In genomic region chr14:25454066-25454760, GRCm38 (mm10) we compare ENCODE assay signal across 11 mouse cellular contexts. TPM values are rescaled to one million over a fixed set of nuclear protein-coding genes. Genes with fewer than 3 reads are reported as not detected.
DNase-seq lines count a peak whose midpoint lies in the region; ATAC-seq and TF ChIP-seq lines count a peak whose summit lies in the region.
"Had no signal": no experiment of that assay in that cellular context is flagged by ENCODE, and none has a peak within 500 bp of the region (broad histone marks: within the 10 kb centered on the region; RNA-seq: fewer than 3 reads in every experiment).

No protein-coding gene starts in this region.

- H3K27me3 ChIP-seq in megakaryocyte, embryonic 14.5 days (replicated peaks) = peaks cover 32% of the 10 kb centered on the region
- H3K27me3 ChIP-seq in intestine, postnatal 0 days (replicated peaks; ENCODE audit: control insufficient read depth, insufficient read depth, low read length) = no peaks in the 10 kb centered on the region
- no peaks in the 10 kb centered on the region for H3K27me3 ChIP-seq in liver, postnatal 0 days (ENCODE audit: insufficient read depth, low read length)
- H3K27me3 ChIP-seq: midbrain, embryonic 12.5 days had no signal

- H3K4me1 ChIP-seq in megakaryocyte, embryonic 14.5 days = peaks cover 71% of the 10 kb centered on the region
- peaks cover 13% of the 10 kb centered on the region; the same call in 1 of the 2 replicates for H3K4me1 ChIP-seq in intestine, postnatal 0 days (replicated peaks; ENCODE audit: control insufficient read depth, insufficient read depth, low read length)
- peaks cover 31% of the 10 kb centered on the region for H3K4me1 ChIP-seq in liver, postnatal 0 days (ENCODE audit: insufficient read depth)

- H3K9me3 ChIP-seq in megakaryocyte, embryonic 14.5 days = no peaks in the 10 kb centered on the region
- no peaks in the 10 kb centered on the region for H3K9me3 ChIP-seq in intestine, postnatal 0 days (ENCODE audit: control insufficient read depth)
- no peaks in the 10 kb centered on the region for H3K9me3 ChIP-seq in liver, postnatal 0 days (ENCODE audit: low read length)
- H3K9me3 ChIP-seq: hindbrain, embryonic 13.5 days; midbrain, embryonic 12.5 days had no signal

- H3K9ac ChIP-seq in intestine, postnatal 0 days (ENCODE audit: low read depth, low read length) = no peak overlapping the region
- H3K9ac ChIP-seq in liver, postnatal 0 days (replicated peaks) = no peak overlapping the region
- H3K9ac ChIP-seq: hindbrain, embryonic 13.5 days; midbrain, embryonic 12.5 days had no signal

- no peak overlapping the region for H3K27ac ChIP-seq in intestine, postnatal 0 days (ENCODE audit: low read depth, low read length)
- H3K27ac ChIP-seq in liver, postnatal 0 days (ENCODE audit: low read depth) = no peak overlapping the region
- H3K27ac ChIP-seq: hindbrain, embryonic 13.5 days; midbrain, embryonic 12.5 days had no signal

- TF ChIP-seq CTCF in intestine, postnatal 0 days (IDR thresholded peaks at IDR 0.05; ENCODE audit: low read depth) = peak; percentile 47
- TF ChIP-seq CTCF in liver, postnatal 0 days (IDR thresholded peaks at IDR 0.05; ENCODE audit: low read depth) = no peak

- 49% methylated on average over 12 of the region's 12 CpGs for WGBS in intestine, postnatal 0 days
- WGBS in liver, postnatal 0 days (ENCODE audit: insufficient replicate concordance) = 69% methylated on average over 12 of the region's 12 CpGs

- no peaks in the 10 kb centered on the region for H3K36me3 ChIP-seq in megakaryocyte, embryonic 14.5 days (replicated peaks; ENCODE audit: low read length)
- no peaks in the 10 kb centered on the region for H3K36me3 ChIP-seq in intestine, postnatal 0 days (ENCODE audit: control insufficient read depth, insufficient read depth)
- H3K36me3 ChIP-seq in liver, postnatal 0 days (replicated peaks; ENCODE audit: insufficient read depth, low read length) = no peaks in the 10 kb centered on the region
- H3K36me3 ChIP-seq: hindbrain, embryonic 13.5 days; midbrain, embryonic 12.5 days had no signal

- peak overlapping the region; percentile 34 for H3K4me3 ChIP-seq in megakaryocyte, embryonic 14.5 days (replicated peaks)
- no peak overlapping the region for H3K4me3 ChIP-seq in intestine, postnatal 0 days (ENCODE audit: low read depth, low read length)
- no peak overlapping the region for H3K4me3 ChIP-seq in liver, postnatal 0 days (ENCODE audit: low read depth, low read length)
- H3K4me3 ChIP-seq: hindbrain, embryonic 13.5 days; midbrain, embryonic 12.5 days had no signal

- no peak for TF ChIP-seq EP300 in liver, postnatal 0 days (IDR thresholded peaks at IDR 0.05; ENCODE audit: low read depth)

- no peak for ATAC-seq in megakaryocyte, adult 5-6 weeks (ENCODE audit: poor library complexity, severe bottlenecking)
- ATAC-seq in intestine, postnatal 0 days = peak; percentile 17; the same call in 1 of the 2 replicates
- ATAC-seq in liver, postnatal 0 days = no peak

- DNase-seq in adrenal gland, postnatal 14 days = peak; percentile 44
- DNase-seq in adrenal gland, postnatal 10 days = no peak
- peak; percentile 80 for DNase-seq in thymus, postnatal 25 days
- DNase-seq in liver, postnatal 0 days = no peak
- DNase-seq in spleen, postnatal 4 days (ENCODE audit: low spot score in 2 of 2) = no peak
- DNase-seq: embryo, embryonic 11 days had no signal

- H3K4me2 ChIP-seq in intestine, postnatal 0 days (replicated peaks; ENCODE audit: low read depth) = no peak overlapping the region
- no peak overlapping the region for H3K4me2 ChIP-seq in liver, postnatal 0 days (ENCODE audit: low read depth, low read length)
- H3K4me2 ChIP-seq: hindbrain, embryonic 13.5 days; midbrain, embryonic 12.5 days had no signal

RNA-seq across cellular contexts. Expression of gene Zmiz1, which starts 4.8 kb away (rescaled TPM):
- total RNA-seq in adrenal gland, postnatal 14 days (2021) = 96.4 and 96.9 TPM in 2 replicates
- 10 to 100 TPM; 63.8 to 73.3 TPM for total RNA-seq in adrenal gland, postnatal 10 days (2021)
- 18.1 and 54.1 TPM in 2 replicates for polyA plus RNA-seq in megakaryocyte, embryonic 14.5 days (2012; ENCODE audit: insufficient read depth, low replicate concordance)
- 88.9 and 90.1 TPM in 2 replicates for total RNA-seq in megakaryocyte, adult 5-6 weeks (2015)
- total RNA-seq in megakaryocyte, adult 5-6 weeks (2017) = 11.4 and 15.6 TPM in 2 replicates
- 12.4 and 13.5 TPM in 2 replicates for polyA plus RNA-seq in intestine, postnatal 0 days (2015; fragmentation: Nextera tagmentation; extraction: Ambion mirVana)
- polyA plus RNA-seq in liver, postnatal 0 days (2015; fragmentation: Nextera tagmentation; extraction: Ambion mirVana) = 3.6 and 4.3 TPM in 2 replicates

Comparison
In these comparisons a context has a peak if more than half of its experiments do, and no peak if none do; other contexts are left out.
1. DNase-seq: peak in adrenal gland, postnatal 14 days (single experiment) and thymus, postnatal 25 days (single experiment); none in adrenal gland, postnatal 10 days (single experiment), liver, postnatal 0 days (single experiment) and spleen, postnatal 4 days (0 of 2).